Mouse (Mus musculus) layer of hippocampus, adult 8-10 months (tissue): ENCODE measurements at regions not wholly inside any gene's neighbourhood (a gene's known extent, or its start where the extent isn't known, plus 50 kb on each side); places are given as distances from the start of the nearest gene placed in this dataset.
A peak's percentile ranks its signal among the peaks of the same experiment; 100 is the strongest.

Source experiments
- DNase-seq, 2 experiments: peaks; one replicate each; pipeline ENCODE4 v3.0.0; 2022; ENCODE audit warnings: low spot score in 2 of 2

DNA sequence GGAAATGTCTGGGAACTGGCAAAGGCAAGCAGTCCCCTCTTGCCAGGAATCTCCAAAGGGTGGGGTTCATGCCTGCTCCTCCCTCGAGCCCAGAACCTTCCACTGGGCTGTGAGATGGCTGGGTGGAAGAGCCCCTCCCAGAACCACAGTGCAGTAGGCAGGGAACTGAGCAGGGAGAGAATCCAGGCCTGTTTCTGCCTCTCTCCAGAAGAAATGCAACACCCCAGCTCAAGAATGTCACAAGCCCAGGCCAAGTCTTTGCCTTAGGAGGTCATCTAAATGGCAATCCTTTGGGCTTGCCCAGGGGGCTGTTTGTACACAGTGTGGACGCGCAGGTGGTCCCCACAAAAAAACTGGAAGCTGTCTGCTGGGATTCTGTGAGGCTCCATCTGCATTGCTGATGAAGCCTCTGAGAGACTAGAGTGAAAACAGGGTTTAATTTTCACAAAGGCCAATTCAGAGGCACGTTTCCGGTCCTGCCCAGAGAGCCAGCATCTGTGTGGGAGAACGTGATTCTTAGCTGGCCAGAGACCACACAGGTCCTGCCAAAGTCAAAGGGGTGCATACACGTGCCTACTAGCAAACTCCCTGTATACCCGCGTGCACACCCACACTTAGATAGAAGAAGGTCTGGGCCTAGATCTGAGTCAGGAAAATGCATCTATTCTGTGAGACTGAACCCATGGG is 129.0 kb downstream of the Hmg20a start:
- DNase-seq, result no peak

DNA sequence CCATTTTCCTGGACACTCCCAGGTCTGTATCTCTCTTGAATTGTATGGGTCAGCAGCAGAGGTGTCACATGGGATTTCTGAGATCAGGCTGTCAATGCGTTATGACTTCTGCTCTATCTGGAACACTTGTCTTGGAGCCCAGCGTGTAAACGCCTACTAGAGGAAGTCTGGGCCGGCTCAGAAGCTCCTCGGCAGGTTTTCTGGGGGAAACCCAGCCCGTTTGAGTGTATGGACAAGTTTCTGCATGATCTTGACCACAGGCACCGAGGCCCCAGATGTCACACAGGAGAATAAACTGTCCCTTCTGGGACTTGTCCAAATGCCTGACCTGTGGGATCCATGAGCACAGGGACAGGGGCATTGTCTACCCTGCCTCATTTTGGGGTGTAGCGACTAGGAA is 131.4 kb downstream of the Hmg20a start:
- DNase-seq, result no peak

DNA sequence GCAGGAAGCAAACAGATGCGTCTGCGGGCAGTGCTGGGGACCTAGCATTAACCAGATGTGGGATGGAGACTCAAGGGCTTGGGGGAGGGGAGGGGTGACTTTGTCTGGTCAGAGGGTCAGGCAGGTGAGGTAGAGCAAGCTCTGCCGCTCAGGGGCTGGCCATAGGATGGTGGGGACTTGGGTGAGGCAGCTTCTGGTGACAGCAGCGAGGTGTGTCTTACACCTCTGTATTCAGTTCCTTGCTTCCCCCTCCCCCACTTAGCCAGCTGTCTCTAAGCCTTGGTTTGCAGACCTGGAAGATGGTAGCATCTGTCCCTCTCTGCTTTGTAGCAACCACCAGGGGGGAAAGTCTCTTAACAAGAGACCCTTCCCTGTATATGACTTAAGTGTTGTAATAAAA is 131.8 kb downstream of the Hmg20a start:
- no peak for DNase-seq

DNA sequence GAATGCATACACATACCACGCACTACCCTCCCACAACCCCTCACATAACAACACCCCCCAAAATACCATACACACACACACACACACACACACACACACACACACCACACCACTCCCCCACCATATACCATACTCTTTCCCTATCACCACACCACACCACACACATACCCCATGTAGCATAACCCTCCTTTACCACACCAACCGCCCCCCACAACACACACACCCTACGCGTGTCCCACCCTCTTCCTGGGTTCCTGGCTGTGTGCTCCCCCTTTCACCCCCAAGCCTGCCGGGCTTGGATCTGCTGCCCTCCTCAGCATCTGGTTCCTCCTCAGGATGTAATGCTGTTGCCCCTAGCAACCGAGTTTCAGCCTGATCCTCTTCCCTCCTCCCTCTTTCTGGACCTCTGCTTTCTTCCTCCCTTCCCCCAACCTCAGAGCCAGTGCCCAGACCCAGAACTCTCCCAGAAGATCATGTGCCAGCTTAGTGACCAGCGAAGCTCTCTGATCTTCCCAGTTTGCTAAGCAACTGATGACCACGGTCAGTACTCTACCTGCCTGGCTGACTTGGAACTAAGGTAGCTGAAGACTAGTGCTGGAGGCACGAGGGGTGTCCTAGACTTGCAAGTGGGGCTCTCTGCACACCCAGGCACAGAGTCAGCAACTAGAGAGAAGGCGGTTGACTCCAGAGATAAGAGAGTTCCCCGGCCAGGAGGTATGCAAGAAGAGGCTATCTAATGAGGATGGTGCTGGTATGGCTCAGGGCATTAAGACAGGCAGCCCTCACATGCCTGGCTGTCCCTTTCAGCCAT is 133.2 kb downstream of the Hmg20a start:
- DNase-seq, result no peak

DNA sequence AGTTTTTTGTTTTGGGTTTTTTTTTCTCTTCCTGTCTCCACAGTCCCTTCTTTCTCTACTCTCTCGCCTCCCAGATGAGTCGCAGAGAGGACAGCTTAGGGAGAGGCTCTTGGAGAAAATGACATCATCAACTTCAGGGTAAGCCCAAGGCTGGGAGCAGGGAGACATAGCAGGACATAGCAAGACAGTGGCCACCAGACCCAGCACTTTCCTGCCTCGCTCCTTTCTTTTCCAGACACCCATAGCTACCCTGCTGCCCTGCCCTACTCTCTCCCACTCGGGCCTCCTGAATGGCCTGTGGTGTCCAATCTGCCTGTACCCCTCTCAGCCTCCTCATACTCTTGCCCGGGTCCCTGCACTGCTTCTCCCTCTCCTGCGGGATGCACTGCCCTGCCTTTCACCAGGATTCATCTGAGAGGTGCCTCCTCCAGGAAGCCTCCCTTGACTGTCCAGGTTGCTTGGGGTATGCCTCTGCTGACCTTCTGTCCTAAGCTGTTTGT is 133.8 kb downstream of the Hmg20a start:
- no peak for DNase-seq

DNA sequence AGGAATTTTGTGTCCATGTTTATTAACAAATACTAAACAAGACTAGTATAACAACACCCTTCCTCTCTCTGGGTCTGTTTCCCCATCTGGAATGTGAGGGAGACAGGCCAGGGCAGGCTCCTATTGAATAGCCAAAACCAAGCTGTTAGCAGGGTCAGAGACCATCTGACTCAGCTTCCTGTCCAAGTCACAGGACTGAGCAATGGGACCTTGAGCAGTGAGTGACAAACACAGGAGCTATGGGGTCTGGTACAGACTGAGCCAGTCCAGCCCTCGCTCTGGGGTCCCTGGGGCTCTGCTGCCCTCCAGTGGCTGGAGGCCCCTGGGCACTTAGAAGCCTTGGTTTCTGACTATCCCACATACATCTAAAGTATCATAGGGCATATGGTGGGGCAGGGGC is 134.4 kb downstream of the Hmg20a start:
- peak; percentile 50 to 78 for DNase-seq

DNA sequence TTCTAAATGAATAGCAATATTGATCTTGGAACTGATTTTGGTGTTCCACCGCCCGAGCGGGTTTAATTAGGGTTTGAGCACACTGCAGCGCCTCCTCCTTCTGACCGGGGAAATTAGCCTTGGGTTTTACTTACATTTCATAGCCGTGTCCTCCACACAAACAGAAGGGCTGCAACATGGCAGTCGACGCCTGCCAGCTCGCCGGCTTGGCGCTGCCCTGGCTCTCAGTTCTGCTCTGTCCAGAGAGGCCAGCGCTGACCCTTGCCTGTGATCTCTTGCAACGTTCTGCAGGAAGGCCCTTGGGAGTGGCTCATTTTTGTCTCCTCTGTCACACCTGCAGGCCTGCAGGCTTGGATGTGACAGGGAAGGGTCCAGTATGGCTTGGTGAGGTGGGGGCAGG is 135.2 kb downstream of the Hmg20a start:
- no peak for DNase-seq

DNA sequence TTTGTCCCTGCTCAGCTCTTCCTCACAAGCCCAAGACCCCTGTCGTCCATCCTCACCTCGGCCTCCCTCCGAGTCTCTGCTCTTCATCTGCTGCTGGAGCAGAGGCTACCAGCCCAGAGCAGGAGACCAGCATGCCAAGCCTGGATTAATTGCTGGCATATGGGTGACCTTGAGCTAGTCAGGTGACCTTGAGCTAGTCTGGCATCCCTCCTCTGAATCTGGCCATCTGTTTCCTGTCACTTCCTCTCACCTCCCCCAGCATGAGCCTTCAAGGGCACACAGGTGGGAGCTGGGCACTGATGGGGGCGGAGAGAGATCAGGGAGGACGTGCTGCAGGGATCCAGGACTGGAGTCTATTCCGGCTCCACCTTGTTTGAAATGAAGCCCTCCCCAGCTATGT is 135.7 kb downstream of the Hmg20a start:
- DNase-seq, result no peak

DNA sequence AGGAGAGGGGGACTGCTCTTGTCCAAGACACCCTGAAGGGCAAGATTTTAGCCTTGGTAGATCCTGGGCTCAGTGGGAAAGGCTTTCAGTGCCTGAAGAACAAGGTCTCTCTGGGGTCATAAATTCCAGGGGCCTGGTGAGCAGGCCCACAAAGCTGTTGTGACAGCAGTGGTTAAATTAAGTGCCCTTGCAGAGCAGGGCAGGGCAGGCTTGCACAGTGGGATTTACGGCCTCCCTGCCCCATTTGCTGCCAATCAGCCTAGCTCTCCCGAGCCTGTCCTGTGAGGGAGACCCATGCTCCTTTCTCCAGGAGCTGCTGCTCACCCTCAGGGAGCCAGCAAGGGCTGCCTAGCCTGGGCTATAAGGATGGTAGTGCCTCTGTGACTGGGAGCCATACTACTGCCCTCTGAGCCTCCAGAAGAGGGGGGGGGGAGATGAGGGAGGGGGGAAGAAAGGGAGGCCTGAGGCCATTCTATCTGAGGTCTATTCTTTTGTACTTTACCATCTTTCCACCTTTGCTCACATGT is 141.3 kb downstream of the Hmg20a start:
- no peak for DNase-seq

DNA sequence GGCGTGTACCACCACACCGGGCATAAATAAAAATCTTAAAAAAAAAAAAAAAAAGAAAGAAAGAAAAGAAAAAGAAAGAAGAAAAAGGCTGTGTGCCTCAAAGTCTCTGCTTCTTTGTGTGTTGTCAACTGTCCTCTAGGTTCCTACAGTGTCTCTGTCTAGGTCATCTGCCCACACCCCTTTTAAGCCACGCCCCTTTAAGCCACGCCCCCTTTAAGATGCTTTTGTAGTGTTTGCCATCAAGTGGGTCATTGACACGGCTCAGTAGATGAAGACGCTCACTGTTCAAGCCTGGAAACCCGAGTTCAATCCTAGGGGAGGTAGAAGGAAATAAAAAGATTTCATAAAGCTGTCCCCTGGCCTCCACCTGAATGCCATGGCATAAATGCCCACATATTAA is 144.0 kb downstream of the Hmg20a start:
- no peak for DNase-seq

DNA sequence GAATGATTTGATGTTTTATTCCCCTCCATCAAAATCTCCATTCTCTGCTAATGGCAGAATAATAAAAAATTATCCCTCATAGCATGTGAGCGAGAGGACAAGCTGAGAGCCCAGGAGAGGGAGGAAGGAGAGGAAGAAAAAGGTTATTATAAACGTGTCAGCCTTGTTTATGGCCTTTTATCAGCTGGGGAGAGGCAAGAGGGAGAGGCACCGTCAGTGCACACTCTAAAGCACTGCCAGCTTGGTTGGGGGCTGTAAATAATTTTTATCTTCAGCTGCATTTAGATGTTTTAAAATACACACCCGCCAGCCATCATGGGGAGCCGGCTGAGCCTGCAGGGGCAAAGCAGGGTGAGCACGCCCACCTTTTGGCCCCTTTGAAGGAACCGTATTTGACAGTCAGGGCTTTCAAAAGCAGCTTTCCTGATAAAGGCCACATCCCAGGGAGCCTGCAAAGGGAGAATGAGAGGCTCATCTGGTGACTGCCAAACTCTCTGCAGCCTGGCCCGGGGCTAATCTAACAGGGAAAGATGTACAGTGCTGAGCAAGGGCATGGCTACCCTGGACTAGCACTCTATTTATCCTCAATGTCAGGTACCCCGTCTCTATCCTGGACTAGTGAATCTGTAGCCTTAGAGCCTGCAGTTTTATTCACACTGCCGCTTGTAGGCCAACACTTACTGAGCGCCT is 145.8 kb downstream of the Hmg20a start:
- no peak for DNase-seq
